Mouse (Mus musculus) CH12.LX (cell line): ENCODE data around the gene Primpol. TPM values are rescaled to one million over a fixed set of nuclear protein-coding genes. Genes with fewer than 3 reads are reported as not detected.
"Not testable (repeated sequence)": the region's sequence is repeated elsewhere in the genome, so short reads cannot be mapped to it uniquely, and the experiment has no call there.

Experiments
- DNase-seq: peaks from one replicate; pipeline ENCODE4 v3.0.0-alpha.2; 2013; ENCODE audit errors: extremely low read depth
- H3K27ac ChIP-seq: 2 replicates; pipeline ENCODE4 v1.5.1; 2012; ENCODE audit warnings: low read depth, mild to moderate bottlenecking, control low read depth, moderate library complexity; ENCODE audit not compliant: insufficient read depth
- H3K27me3 ChIP-seq: replicated peaks from 2 replicates; pipeline ENCODE3; 2012; ENCODE audit warnings: inconsistent platforms
- H3K36me3 ChIP-seq, 2 experiments: replicated peaks in 1 of 2; 2 replicates each; pipeline versions ENCODE3 to v1.6.1; 2012; ENCODE audit warnings: inconsistent platforms in 1 of 2, low read length in 1 of 2, mild to moderate bottlenecking in 1 of 2, mixed read lengths in 1 of 2, moderate library complexity in 1 of 2; ENCODE audit not compliant: control insufficient read depth in 1 of 2, insufficient read depth in 1 of 2
- H3K4me1 ChIP-seq, 2 experiments: 2 replicates each; pipeline ENCODE4 v1.6.1; 2012; ENCODE audit warnings: inconsistent platforms in 1 of 2, moderate library complexity in 1 of 2; ENCODE audit not compliant: insufficient read depth in 2 of 2, control insufficient read depth in 1 of 2
- H3K4me2 ChIP-seq: 2 replicates; pipeline ENCODE4 v1.6.1; 2012; ENCODE audit warnings: low read depth, mild to moderate bottlenecking, control low read depth; ENCODE audit not compliant: poor library complexity, insufficient read depth, severe bottlenecking
- H3K4me3 ChIP-seq, 3 experiments: fragments of 150-350 bp in 1 of 3; sonication (generic) in 1 of 3; replicated peaks in 1 of 3; 2 replicates each; pipeline versions ENCODE3 to v1.5.1; 2011 to 2012; ENCODE audit warnings: low read depth in 2 of 3, low read length in 2 of 3, mild to moderate bottlenecking in 2 of 3, moderate library complexity in 2 of 3, control low read depth in 1 of 3, improper control_type of control experiment in 1 of 3, inconsistent platforms in 1 of 3, mixed read lengths in 1 of 3; ENCODE audit not compliant: poor library complexity in 1 of 3
- H3K79me2 ChIP-seq: replicated peaks from 2 replicates; pipeline ENCODE4 v1.6.1; 2012; ENCODE audit warnings: mild to moderate bottlenecking, moderate library complexity; ENCODE audit not compliant: control insufficient read depth, poor library complexity, insufficient read depth, severe bottlenecking; ENCODE audit errors: extremely low read depth
- H3K9ac ChIP-seq: 2 replicates; pipeline ENCODE4 v1.6.1; 2012; ENCODE audit warnings: low read depth, mild to moderate bottlenecking, control low read depth, moderate library complexity; ENCODE audit not compliant: insufficient read depth
- H3K9me3 ChIP-seq: replicated peaks from 2 replicates; pipeline ENCODE3; 2012; ENCODE audit warnings: low read length, inconsistent platforms, mixed read lengths
- CHD1 ChIP-seq: IDR thresholded peaks from 2 replicates; pipeline ENCODE4 v1.6.1; 2012; ENCODE audit warnings: low read depth, low read length, improper control_type of control experiment, inconsistent platforms
- CHD2 ChIP-seq: IDR thresholded peaks from 2 replicates; pipeline ENCODE4 v1.6.1; 2011; ENCODE audit warnings: low read length, improper control_type of control experiment
- CTCF ChIP-seq, 2 experiments: IDR thresholded peaks in 1 of 2; conservative IDR thresholded peaks in 1 of 2; 2 replicates each; pipeline ENCODE4 v1.5.1; 2011 to 2012; ENCODE audit warnings: low read depth in 2 of 2, low read length in 2 of 2, improper control_type of control experiment in 1 of 2, inconsistent platforms in 1 of 2, mild to moderate bottlenecking in 1 of 2, moderate library complexity in 1 of 2
- EP300 ChIP-seq: IDR thresholded peaks from 2 replicates; pipeline ENCODE4 v1.6.1; 2011; ENCODE audit warnings: low read length, improper control_type of control experiment
- GABPA ChIP-seq: IDR thresholded peaks from 2 replicates; pipeline ENCODE4 v1.6.1; 2012; ENCODE audit warnings: low read depth, low read length, improper control_type of control experiment, inconsistent platforms; ENCODE audit not compliant: insufficient replicate concordance
- HCFC1 ChIP-seq: IDR thresholded peaks from 2 replicates; pipeline ENCODE4 v1.6.1; 2012; ENCODE audit warnings: low read depth, mild to moderate bottlenecking, inconsistent platforms, low read length, improper control_type of control experiment
- KAT2A ChIP-seq: IDR thresholded peaks from 2 replicates; pipeline ENCODE4 v1.6.1; 2012; ENCODE audit warnings: low read length, improper control_type of control experiment, inconsistent platforms; ENCODE audit not compliant: insufficient replicate concordance
- MEF2A ChIP-seq: IDR thresholded peaks from 2 replicates; pipeline ENCODE4 v1.6.1; 2014; ENCODE audit warnings: low read depth, mild to moderate bottlenecking, inconsistent platforms, low read length, improper control_type of control experiment, borderline replicate concordance
- NELFE ChIP-seq: IDR thresholded peaks from 2 replicates; pipeline ENCODE4 v1.6.1; 2011; ENCODE audit warnings: low read depth, low read length, improper control_type of control experiment
- POLR2A ChIP-seq: IDR thresholded peaks from 2 replicates; pipeline ENCODE4 v1.6.1; 2011; ENCODE audit warnings: low read depth, mild to moderate bottlenecking, improper control_type of control experiment, low read length
- POLR2AphosphoS2 ChIP-seq: IDR thresholded peaks from 2 replicates; pipeline ENCODE4 v1.6.1; 2011; ENCODE audit warnings: low read depth, low read length, improper control_type of control experiment
- SIN3A ChIP-seq: IDR thresholded peaks from 2 replicates; pipeline ENCODE4 v1.6.1; 2012; ENCODE audit warnings: low read length, improper control_type of control experiment, inconsistent platforms
- UBTF ChIP-seq: IDR thresholded peaks from 2 replicates; pipeline ENCODE4 v1.6.1; 2012; ENCODE audit warnings: low read depth, mild to moderate bottlenecking, inconsistent platforms, low read length, improper control_type of control experiment, moderate library complexity
- USF1 ChIP-seq: IDR thresholded peaks from 2 replicates; pipeline ENCODE4 v1.6.1; 2014; ENCODE audit warnings: low read depth, mild to moderate bottlenecking, inconsistent platforms, low read length, improper control_type of control experiment
- ZMIZ1 ChIP-seq: IDR thresholded peaks from 2 replicates; pipeline ENCODE4 v1.6.1; 2012; ENCODE audit warnings: low read depth, mild to moderate bottlenecking, inconsistent platforms, low read length, improper control_type of control experiment
- ZNF384 ChIP-seq: IDR thresholded peaks from 2 replicates; pipeline ENCODE4 v1.6.1; 2012; ENCODE audit warnings: low read depth, low read length, improper control_type of control experiment, inconsistent platforms
- dilution Hi-C: fragments of 300-500 bp; cut with MboI; formaldehyde crosslinking; loops from 2 replicates; pipeline ENCODE4 v1.14.3; 2020; ENCODE audit warnings: low sequenced_read_pairs; ENCODE audit not compliant: extremely low pct_unique_long_range_greater_than_20kb, extremely low pct_ligation_motif_present
- in situ Hi-C: fragments of 300-500 bp; cut with MboI; formaldehyde crosslinking; loops from 3 replicates; pipeline ENCODE4 v1.14.3; 2019; ENCODE audit warnings: low sequenced_read_pairs, low pct_ligation_motif_present, low pct_unique_long_range_greater_than_20kb, mixed read lengths
- polyA plus RNA-seq: library from polyadenylated mRNA; unstranded; fragments of >175 nt; gene quantifications from 2 replicates; pipeline ENCODE4 v1.2.1, GENCODE M21; 2012; ENCODE audit warnings: low read depth; ENCODE audit not compliant: insufficient read length
- total RNA-seq, 2 experiments: library from RNA; depleted of rRNA; stranded (reverse); fragments of 300-350 nt in 1 of 2; fragments of >200 nt in 1 of 2; gene quantifications; 2 replicates each; pipeline ENCODE4 v1.2.3; 2012 to 2014

Gene Primpol
- total and polyA plus RNA-seq, 3 experiments = 12.4 to 17.8 (median 15.3) TPM

GRCm38 (mm10) chr8:46587911-46588310 is 29.1 kb downstream of the Primpol start:
- Histone ChIP-seq H3K27me3 (no peaks in the 10 kb centered on the region), H3K36me3 (peaks cover 18 to 45% of the 10 kb centered on the region in 2 experiments), H3K79me2 (no peaks in the 10 kb centered on the region), H3K4me2 (no peak overlapping the region), H3K27ac (no peak overlapping the region), H3K9me3 (no peaks in the 10 kb centered on the region), H3K9ac (no peak overlapping the region)
- DNase-seq = no peak
- TF ChIP-seq SIN3A (no peak), MEF2A (no peak), NELFE (no peak), KAT2A (no peak)
- TF ChIP-seq, all 38 proteins: peak for 0
- Histone ChIP-seq H3K4me1 (peaks cover 0 to 6% of the 10 kb centered on the region in 2 experiments; a peak in 1 of 4 replicates), H3K4me3 (no peak overlapping the region)
- dilution Hi-C loops (no loop called here), in situ Hi-C loops (no loop called here)

DNA sequence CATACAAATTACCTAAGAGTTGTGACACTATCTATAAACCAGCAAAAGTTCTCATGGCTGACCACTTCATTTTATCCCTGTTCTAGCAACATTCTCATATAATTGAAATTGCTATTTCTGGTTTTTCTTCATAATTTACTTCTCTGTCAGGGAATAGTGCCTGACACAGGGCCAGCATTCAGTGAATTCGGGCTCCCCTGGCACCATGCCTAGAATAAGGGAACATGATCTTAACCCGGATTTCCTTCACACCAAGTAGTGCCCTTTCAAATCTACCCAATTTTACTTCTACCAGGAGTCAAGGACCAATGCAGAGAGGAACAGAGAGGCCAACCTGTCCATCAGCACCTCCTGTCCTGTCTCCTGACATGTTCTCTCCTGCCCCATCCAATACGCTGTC is 31.4 kb downstream of the Primpol start:
- Histone ChIP-seq H3K79me2 (no peaks in the 10 kb centered on the region), H3K4me2 (no peak overlapping the region), H3K27ac (no peak overlapping the region), H3K36me3 (peaks cover 26 to 50% of the 10 kb centered on the region in 2 experiments), H3K4me1 (peaks cover 0 to 29% of the 10 kb centered on the region in 2 experiments; a peak in 2 of 4 replicates), H3K27me3 (no peaks in the 10 kb centered on the region), H3K9ac (no peak overlapping the region), H3K9me3 (no peaks in the 10 kb centered on the region)
- dilution Hi-C loops = no loop called here
- no peak for DNase-seq
- no peak for TF ChIP-seq GABPA
- TF ChIP-seq ZMIZ1 = no peak
- TF ChIP-seq UBTF = no peak
- no peak for TF ChIP-seq POLR2A
- TF ChIP-seq ZNF384 = no peak
- TF ChIP-seq USF1 = no peak
- TF ChIP-seq POLR2AphosphoS2 = no peak
- no peak for TF ChIP-seq CTCF (conservative IDR thresholded peaks at IDR 0.05 in 1 of 2, IDR thresholded peaks at IDR 0.05 in 1 of 2; ENCODE audit: low read depth in 2 of 2, low read length in 2 of 2)
- no peak for TF ChIP-seq NELFE
- no peak for TF ChIP-seq HCFC1
- TF ChIP-seq EP300 = no peak
- TF ChIP-seq CHD2 = no peak
- no peak for TF ChIP-seq SIN3A
- no peak for TF ChIP-seq KAT2A
- TF ChIP-seq CHD1 = no peak
- TF ChIP-seq, all 38 proteins: peak for 0
- H3K4me3 ChIP-seq = no peak overlapping the region
- in situ Hi-C loops = no loop called here

DNA sequence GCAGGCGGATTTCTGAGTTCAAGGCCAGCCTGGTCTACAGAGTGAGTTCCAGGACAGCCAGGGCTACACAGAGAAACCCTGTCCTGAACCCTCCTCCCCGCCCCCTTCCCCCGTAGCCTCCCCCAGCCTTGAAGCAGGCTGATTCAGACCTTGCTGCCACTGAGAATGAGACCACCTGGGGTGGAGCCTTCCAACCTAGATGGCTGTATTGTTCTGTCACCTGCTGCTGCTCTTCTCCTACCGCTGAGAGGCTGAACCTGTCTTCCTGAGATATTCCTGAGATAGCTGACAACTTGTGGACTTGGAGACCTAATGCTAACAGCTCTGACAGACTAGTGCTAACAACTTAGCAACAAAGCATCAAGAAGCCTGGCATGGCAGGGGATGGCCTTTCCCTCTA is 32.7 kb downstream of the Primpol start:
- H3K4me3 ChIP-seq, H3K79me2 ChIP-seq, H3K4me2 ChIP-seq, in situ Hi-C loops, DNase-seq, H3K27ac ChIP-seq, H3K9ac ChIP-seq, H3K27me3 ChIP-seq, H3K9me3 ChIP-seq, dilution Hi-C loops: not testable (repeated sequence)
- H3K36me3 ChIP-seq = peaks cover 25 to 55% of the 10 kb centered on the region in 2 experiments
- peaks cover 0 to 35% of the 10 kb centered on the region in 2 experiments; a peak in 2 of 4 replicates for H3K4me1 ChIP-seq
